ENCODE assay signal across 8 mouse cellular contexts in genomic region chr5:108313065-108313860, GRCm38 (mm10). TPM values are rescaled to one million over a fixed set of nuclear protein-coding genes. Genes with fewer than 3 reads are reported as not detected.
A peak's percentile ranks its signal among the peaks of the same experiment; 100 is the strongest.
DNase-seq lines count a peak whose midpoint lies in the region; ATAC-seq and TF ChIP-seq lines count a peak whose summit lies in the region.

No protein-coding gene starts in this region.

- H3K9me3 ChIP-seq in heart, embryonic 12.5 days (replicated peaks): no peaks in the 10 kb centered on the region
- H3K9me3 ChIP-seq in heart, postnatal 0 days (replicated peaks; ENCODE audit: control insufficient read depth, low read length): no peaks in the 10 kb centered on the region

- peak overlapping the region; percentile 93 for H3K9ac ChIP-seq in heart, embryonic 12.5 days
- peak overlapping the region; percentile 92 for H3K9ac ChIP-seq in heart, postnatal 0 days (replicated peaks; ENCODE audit: low read depth, low read length)

- H3K4me1 ChIP-seq in heart, embryonic 12.5 days (replicated peaks): peaks cover 5% of the 10 kb centered on the region
- H3K4me1 ChIP-seq in heart, postnatal 0 days (ENCODE audit: control insufficient read depth, insufficient read depth): peaks cover 6% of the 10 kb centered on the region

- H3K27ac ChIP-seq in heart, embryonic 12.5 days (ENCODE audit: poor library complexity, severe bottlenecking): no peak overlapping the region
- H3K27ac ChIP-seq in heart, postnatal 0 days (ENCODE audit: low read depth): peak overlapping the region; percentile 81

- ATAC-seq in heart, embryonic 12.5 days (ENCODE audit: insufficient number of reproducible peaks, low FRiP score): no peak
- no peak for ATAC-seq in heart, postnatal 0 days (ENCODE audit: insufficient read depth, low read depth)

- H3K36me3 ChIP-seq in heart, embryonic 12.5 days: peaks cover 10% of the 10 kb centered on the region
- peaks cover 6% of the 10 kb centered on the region; the same call in 1 of the 2 replicates for H3K36me3 ChIP-seq in heart, postnatal 0 days (replicated peaks; ENCODE audit: control insufficient read depth, insufficient read depth, low read length)

- peak overlapping the region; percentile 96 for H3K4me3 ChIP-seq in heart, embryonic 12.5 days
- peak overlapping the region; percentile 95 for H3K4me3 ChIP-seq in heart, postnatal 0 days (ENCODE audit: low read depth, low read length)

- DNase-seq in heart, postnatal 14 days: no peak
- peak; percentile 14 for DNase-seq in MN1 (ENCODE audit: low spot score)
- no peak for DNase-seq in heart, postnatal 0 days (ENCODE audit: low spot score)
- peak; percentile 1 for DNase-seq in lung, postnatal 36 days
- DNase-seq in right cerebral cortex, postnatal 10 days (ENCODE audit: low spot score in 2 of 2): no peak
- no peak for DNase-seq in right cerebral cortex, adult 18-20 months
- no peak for DNase-seq in Muller cell, postnatal 12 days (ENCODE audit: inconsistent ontology term)

- TF ChIP-seq CTCF in heart, postnatal 0 days (IDR thresholded peaks at IDR 0.05; ENCODE audit: low read depth): no peak

- peak overlapping the region; percentile 92 for H3K4me2 ChIP-seq in heart, embryonic 12.5 days
- H3K4me2 ChIP-seq in heart, postnatal 0 days (ENCODE audit: low read depth, low read length): peak overlapping the region; percentile 95

- WGBS in heart, embryonic 12.5 days: 5% methylated on average over 16 of the region's 16 CpGs
- 4% methylated on average over 16 of the region's 16 CpGs for WGBS in heart, postnatal 0 days

- intact Hi-C loops in heart, postnatal 14 days (cut with DNase I): loop anchor here (5.0 kb wide), 2 partner anchors 46 to 181 kb away; partner anchors contain the start of genes Ccdc18, Dr1 and Tmed5

- H3K27me3 ChIP-seq in heart, embryonic 12.5 days (replicated peaks): no peaks in the 10 kb centered on the region
- H3K27me3 ChIP-seq in heart, postnatal 0 days (ENCODE audit: control insufficient read depth, insufficient read depth, low read length): no peaks in the 10 kb centered on the region

- no peak for TF ChIP-seq EP300 in heart, postnatal 0 days (IDR thresholded peaks at IDR 0.05; ENCODE audit: low read depth)

RNA-seq across cellular contexts. Expression of gene Pigg, which starts 0.9 kb away (rescaled TPM):
- polyA plus RNA-seq in heart, embryonic 12.5 days (2016; fragmentation: Nextera tagmentation; extraction: Ambion mirVana): 7.7 and 8.1 TPM in 2 replicates
- total RNA-seq in heart, postnatal 14 days (2021): 1 to 10 TPM; 8.0 to 8.5 TPM
- 6.5 and 8.8 TPM in 2 replicates for total RNA-seq in heart, postnatal 0 days (2014; rRNA removed; ENCODE audit: low replicate concordance)
- 4.4 and 4.6 TPM in 2 replicates for polyA plus RNA-seq in heart, postnatal 0 days (2015; fragmentation: Nextera tagmentation; extraction: Ambion mirVana)

RNA-seq across cellular contexts. Expression of gene Dr1, which starts 44.6 kb away (rescaled TPM):
- polyA plus RNA-seq in heart, embryonic 12.5 days (2016; fragmentation: Nextera tagmentation; extraction: Ambion mirVana): 32.8 and 33.0 TPM in 2 replicates
- total RNA-seq in heart, postnatal 14 days (2021): 10 to 100 TPM; 21.9 TPM
- 22.6 and 24.4 TPM in 2 replicates for total RNA-seq in heart, postnatal 0 days (2014; rRNA removed; ENCODE audit: low replicate concordance)
- 20.6 and 21.8 TPM in 2 replicates for polyA plus RNA-seq in heart, postnatal 0 days (2015; fragmentation: Nextera tagmentation; extraction: Ambion mirVana)

RNA-seq across cellular contexts. Expression of gene Gm42517, which starts 54.5 kb away (rescaled TPM):
- not detected in 2 replicates for polyA plus RNA-seq in heart, embryonic 12.5 days (2016; fragmentation: Nextera tagmentation; extraction: Ambion mirVana)
- total RNA-seq in heart, postnatal 14 days (2021): under 1 TPM; 0.24 to 0.41 TPM
- not detected in 2 replicates for total RNA-seq in heart, postnatal 0 days (2014; rRNA removed; ENCODE audit: low replicate concordance)
- polyA plus RNA-seq in heart, postnatal 0 days (2015; fragmentation: Nextera tagmentation; extraction: Ambion mirVana): not detected in 2 replicates

Comparison
In these comparisons a context has a peak if more than half of its experiments do, and no peak if none do; other contexts are left out.
1. DNase-seq: peak in MN1 (single experiment) and lung, postnatal 36 days (single experiment); none in heart, postnatal 14 days (0 of 2), heart, postnatal 0 days (single experiment), right cerebral cortex, postnatal 10 days (0 of 2), right cerebral cortex, adult 18-20 months (single experiment) and Muller cell, postnatal 12 days (single experiment).